Mouse (Mus musculus): ENCODE results near the gene Trabd2b. TPM values are rescaled to one million over a fixed set of nuclear protein-coding genes. Genes with fewer than 3 reads are reported as not detected.

Gene Trabd2b
- polyA plus RNA-seq, 1 experiment, result 0.08 TPM

DNA sequence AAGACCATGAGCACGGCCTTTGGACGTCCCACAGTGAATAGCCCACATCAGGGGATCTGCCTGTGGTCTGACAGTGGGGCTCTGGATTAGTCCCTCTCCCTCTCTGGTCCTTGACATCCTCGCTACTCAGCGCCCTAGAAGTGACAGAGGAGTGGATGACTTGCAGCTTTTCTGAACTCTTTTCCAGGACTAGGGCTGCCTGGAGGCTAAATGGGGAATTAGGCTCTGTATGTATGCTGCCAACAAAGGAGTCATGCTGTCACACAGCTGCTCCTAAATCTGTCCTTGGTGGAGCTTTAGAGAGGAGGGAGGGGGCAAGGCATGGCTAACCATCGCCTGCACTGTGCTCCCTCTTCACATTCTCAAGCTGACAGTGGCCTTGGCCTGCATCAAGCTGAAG lies 53.1 kb downstream of the Trabd2b start:
- TF ChIP-seq POLR2A (IDR thresholded peaks at IDR 0.05; ENCODE audit: borderline replicate concordance, low read depth, low read length), result no peak
- no peak for TF ChIP-seq CTCF (IDR thresholded peaks at IDR 0.05; ENCODE audit: low read depth, low read length)
- Histone ChIP-seq H3K4me1 (ENCODE audit: control insufficient read depth, insufficient read depth, low read length) (no peaks in the 10 kb centered on the region), H3K27ac (ENCODE audit: insufficient read depth, low read depth, low read length) (no peak overlapping the region), H3K4me3 (ENCODE audit: insufficient read depth, low read length) (no peak overlapping the region)

DNA sequence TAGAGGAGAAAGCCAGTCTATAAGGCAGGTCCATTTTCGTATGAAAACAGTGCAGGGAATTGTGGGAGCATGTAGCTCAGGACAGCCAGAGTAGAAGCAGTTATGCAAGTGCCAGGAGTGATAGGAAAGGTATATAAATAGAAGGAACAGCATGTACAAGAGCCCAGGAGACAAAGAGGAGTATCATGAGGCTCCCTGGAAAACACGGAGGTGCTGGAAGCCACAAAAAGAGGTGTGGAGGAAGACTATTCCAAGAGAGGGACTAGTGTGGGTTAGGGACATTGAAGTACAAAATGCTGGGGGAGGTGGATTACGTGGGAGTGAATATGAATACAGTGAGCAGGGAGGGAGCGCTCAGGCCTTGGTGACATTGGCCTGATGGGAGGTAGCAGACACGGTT lies 53.9 kb downstream of the Trabd2b start:
- Histone ChIP-seq H3K4me1 (ENCODE audit: control insufficient read depth, insufficient read depth, low read length) (no peaks in the 10 kb centered on the region), H3K27ac (ENCODE audit: insufficient read depth, low read depth, low read length) (no peak overlapping the region), H3K4me3 (ENCODE audit: insufficient read depth, low read length) (no peak overlapping the region)
- TF ChIP-seq POLR2A (IDR thresholded peaks at IDR 0.05; ENCODE audit: borderline replicate concordance, low read depth, low read length) (no peak), CTCF (IDR thresholded peaks at IDR 0.05; ENCODE audit: low read depth, low read length) (no peak)

DNA sequence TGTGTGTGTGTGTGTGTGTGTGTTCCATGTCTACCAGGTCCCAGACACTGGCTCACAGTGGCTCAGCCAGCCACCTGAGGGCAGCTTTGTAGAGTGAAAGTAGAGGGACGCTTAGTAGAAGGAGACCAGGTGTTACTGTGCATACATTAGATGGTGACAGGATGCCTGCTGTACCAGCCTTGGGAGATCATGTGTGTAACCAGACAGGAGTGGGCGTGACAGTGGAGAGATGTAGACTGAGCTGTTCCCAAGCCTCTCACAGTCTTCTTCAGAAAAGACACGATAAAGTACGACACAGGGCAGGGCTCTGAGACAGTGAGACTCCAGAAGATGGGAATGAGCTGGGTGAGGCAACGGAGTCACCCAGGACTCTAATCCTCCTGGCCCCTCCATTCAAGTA lies 54.6 kb downstream of the Trabd2b start:
- TF ChIP-seq POLR2A (IDR thresholded peaks at IDR 0.05; ENCODE audit: borderline replicate concordance, low read depth, low read length) (no peak), CTCF (IDR thresholded peaks at IDR 0.05; ENCODE audit: low read depth, low read length) (no peak)
- no peak overlapping the region for H3K4me3 ChIP-seq (ENCODE audit: insufficient read depth, low read length)
- no peak overlapping the region for H3K27ac ChIP-seq (ENCODE audit: insufficient read depth, low read depth, low read length)
- H3K4me1 ChIP-seq (ENCODE audit: control insufficient read depth, insufficient read depth, low read length), result no peaks in the 10 kb centered on the region

DNA sequence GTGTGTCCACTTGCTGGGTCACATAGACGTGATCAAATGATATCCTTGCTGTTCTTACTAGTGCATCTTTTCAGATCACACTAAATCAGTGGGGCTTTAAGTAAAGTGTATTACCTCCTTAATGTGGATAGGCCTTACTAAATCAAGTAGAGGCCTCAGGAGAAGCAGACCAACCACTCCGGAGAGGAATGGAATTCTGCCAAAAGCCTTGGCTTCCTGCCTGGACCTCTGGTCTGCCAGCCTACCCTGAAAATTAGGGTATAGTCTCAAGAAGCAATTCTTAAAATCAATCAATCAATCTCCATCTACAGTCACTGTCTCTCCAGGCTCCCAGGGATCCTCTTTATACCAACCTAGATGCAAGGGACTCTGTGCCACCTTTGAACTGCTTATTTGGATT lies 59.1 kb downstream of the Trabd2b start:
- H3K4me1 ChIP-seq (ENCODE audit: control insufficient read depth, insufficient read depth, low read length), result no peaks in the 10 kb centered on the region
- no peak for TF ChIP-seq POLR2A (IDR thresholded peaks at IDR 0.05; ENCODE audit: borderline replicate concordance, low read depth, low read length)
- H3K27ac ChIP-seq (ENCODE audit: insufficient read depth, low read depth, low read length), result no peak overlapping the region
- H3K4me3 ChIP-seq (ENCODE audit: insufficient read depth, low read length), result no peak overlapping the region

DNA sequence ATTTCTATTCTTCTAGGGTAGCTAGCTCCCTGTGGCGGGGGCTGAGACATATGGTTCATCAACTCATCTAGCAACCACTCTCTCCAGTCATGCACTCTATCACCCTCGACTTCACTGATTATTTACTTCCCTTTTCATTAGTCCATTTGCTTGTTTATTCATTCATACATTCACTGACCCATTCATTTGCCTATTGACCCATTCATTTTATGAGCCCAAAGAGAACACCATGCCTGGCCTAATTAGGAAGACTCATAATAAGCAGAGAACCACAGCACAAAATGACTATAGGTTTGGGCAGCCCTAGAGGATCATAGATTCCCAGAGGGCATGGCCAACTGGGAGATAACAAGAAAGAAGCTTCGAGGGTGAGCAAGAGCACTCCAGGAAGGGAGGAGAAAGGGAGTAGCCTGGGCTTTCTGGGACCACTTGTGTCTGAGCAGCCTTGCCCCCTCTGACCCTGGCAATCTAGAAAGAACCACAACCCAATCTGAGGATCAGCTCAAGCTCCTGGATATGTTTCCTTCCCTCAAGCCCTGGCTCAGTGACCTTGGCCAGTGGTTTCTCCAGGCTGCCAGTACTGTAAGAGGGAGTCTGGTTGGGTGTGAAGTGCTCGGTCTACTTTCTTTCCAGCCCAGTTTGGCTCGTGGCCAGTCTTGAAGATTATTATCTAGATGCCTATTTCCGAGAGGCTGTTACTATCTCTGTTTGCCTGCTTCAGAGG lies 61.0 kb downstream of the Trabd2b start:
- Histone ChIP-seq H3K4me3 (ENCODE audit: insufficient read depth, low read length) (no peak overlapping the region), H3K4me1 (ENCODE audit: control insufficient read depth, insufficient read depth, low read length) (no peaks in the 10 kb centered on the region), H3K27ac (ENCODE audit: insufficient read depth, low read depth, low read length) (no peak overlapping the region)
- TF ChIP-seq CTCF (IDR thresholded peaks at IDR 0.05; ENCODE audit: low read depth, low read length) (no peak), POLR2A (IDR thresholded peaks at IDR 0.05; ENCODE audit: borderline replicate concordance, low read depth, low read length) (no peak)

DNA sequence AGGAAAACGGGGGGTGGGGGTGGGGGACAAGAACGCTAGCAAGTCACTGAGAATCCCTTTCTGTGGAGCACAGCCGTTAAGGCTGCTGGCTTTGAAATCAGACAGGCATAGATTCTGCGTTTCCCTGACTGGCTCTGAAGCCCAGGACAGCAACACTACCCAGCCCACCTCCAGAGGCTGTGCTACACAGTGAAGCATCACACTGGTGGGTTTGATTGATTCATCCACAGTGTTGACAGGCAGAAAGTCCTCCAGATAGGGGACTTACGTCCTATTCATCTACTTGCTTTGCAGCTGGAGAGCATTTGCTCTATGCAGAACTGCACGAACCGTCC lies 61.5 kb downstream of the Trabd2b start:
- Histone ChIP-seq H3K27ac (ENCODE audit: insufficient read depth, low read depth, low read length) (no peak overlapping the region), H3K4me1 (ENCODE audit: control insufficient read depth, insufficient read depth, low read length) (no peaks in the 10 kb centered on the region), H3K4me3 (ENCODE audit: insufficient read depth, low read length) (no peak overlapping the region)
- TF ChIP-seq POLR2A (IDR thresholded peaks at IDR 0.05; ENCODE audit: borderline replicate concordance, low read depth, low read length), result no peak

DNA sequence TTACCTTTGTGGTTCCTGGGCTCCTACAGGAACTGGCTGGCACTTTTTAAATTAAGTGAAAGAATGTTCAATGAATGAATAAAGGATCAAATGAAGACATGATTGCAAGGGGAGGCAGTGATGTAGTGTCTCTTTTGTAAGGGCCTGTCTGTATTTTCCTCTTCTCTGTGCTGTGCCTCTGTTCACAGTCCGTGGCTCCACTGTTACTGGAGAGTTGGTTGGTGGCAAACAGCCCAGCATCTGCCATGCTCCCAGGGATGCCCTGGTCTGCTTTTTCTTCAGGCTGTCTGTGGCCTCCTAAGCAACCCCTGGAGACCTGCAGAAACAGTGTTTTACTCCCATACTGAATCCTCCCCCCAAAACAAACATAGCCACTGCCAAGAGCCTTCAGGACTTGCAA lies 63.4 kb downstream of the Trabd2b start:
- H3K4me3 ChIP-seq (ENCODE audit: insufficient read depth, low read length), result no peak overlapping the region
- no peaks in the 10 kb centered on the region for H3K4me1 ChIP-seq (ENCODE audit: control insufficient read depth, insufficient read depth, low read length)
- TF ChIP-seq POLR2A (IDR thresholded peaks at IDR 0.05; ENCODE audit: borderline replicate concordance, low read depth, low read length) (no peak), CTCF (IDR thresholded peaks at IDR 0.05; ENCODE audit: low read depth, low read length) (no peak)
- H3K27ac ChIP-seq (ENCODE audit: insufficient read depth, low read depth, low read length), result no peak overlapping the region

DNA sequence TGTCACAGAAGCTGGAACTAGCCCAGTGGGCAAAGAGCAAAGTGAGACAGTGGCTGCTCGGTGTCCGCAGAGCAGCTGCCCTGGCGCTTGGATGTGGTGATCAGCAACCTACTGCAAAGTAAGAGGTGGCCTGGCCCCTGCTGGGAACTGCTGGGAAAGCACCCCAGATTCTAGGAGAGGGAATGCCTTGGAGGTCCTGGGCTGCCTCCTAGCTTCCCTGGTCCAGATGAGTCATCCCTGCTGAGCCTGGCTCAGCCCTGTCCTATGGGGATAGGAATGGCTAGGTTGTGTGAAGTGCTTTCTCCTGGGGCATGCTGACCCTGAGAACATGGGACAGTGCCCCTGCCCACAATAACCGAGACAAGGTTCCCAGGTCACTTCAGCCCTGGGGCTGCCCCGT lies 65.6 kb downstream of the Trabd2b start:
- Histone ChIP-seq H3K4me1 (ENCODE audit: control insufficient read depth, insufficient read depth, low read length) (no peaks in the 10 kb centered on the region), H3K27ac (ENCODE audit: insufficient read depth, low read depth, low read length) (no peak overlapping the region), H3K4me3 (ENCODE audit: insufficient read depth, low read length) (no peak overlapping the region)
- TF ChIP-seq CTCF (IDR thresholded peaks at IDR 0.05; ENCODE audit: low read depth, low read length) (no peak), POLR2A (IDR thresholded peaks at IDR 0.05; ENCODE audit: borderline replicate concordance, low read depth, low read length) (no peak)

DNA sequence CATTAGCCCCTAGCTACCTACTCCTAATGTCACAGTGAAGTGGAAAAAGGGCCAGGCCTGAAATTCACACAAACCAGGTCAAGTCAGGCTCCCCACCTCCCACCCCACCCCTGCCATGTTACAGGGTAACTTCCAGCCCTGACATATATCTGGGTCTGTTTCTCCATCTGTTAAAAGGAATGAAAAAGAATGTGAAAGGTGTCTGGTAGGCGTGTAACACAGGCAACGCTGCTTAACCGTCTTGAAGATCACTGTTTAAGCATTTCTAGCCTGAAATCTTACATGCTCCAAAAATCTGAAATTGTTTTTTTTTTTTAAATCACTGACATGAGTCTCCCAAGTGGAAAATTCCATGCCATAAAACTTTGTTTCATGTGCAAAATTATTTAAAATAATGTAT lies 69.8 kb downstream of the Trabd2b start:
- TF ChIP-seq POLR2A (IDR thresholded peaks at IDR 0.05; ENCODE audit: borderline replicate concordance, low read depth, low read length), result no peak
- TF ChIP-seq CTCF (IDR thresholded peaks at IDR 0.05; ENCODE audit: low read depth, low read length), result no peak
- Histone ChIP-seq H3K4me3 (ENCODE audit: insufficient read depth, low read length) (no peak overlapping the region), H3K4me1 (ENCODE audit: control insufficient read depth, insufficient read depth, low read length) (no peaks in the 10 kb centered on the region), H3K27ac (ENCODE audit: insufficient read depth, low read depth, low read length) (no peak overlapping the region)

DNA sequence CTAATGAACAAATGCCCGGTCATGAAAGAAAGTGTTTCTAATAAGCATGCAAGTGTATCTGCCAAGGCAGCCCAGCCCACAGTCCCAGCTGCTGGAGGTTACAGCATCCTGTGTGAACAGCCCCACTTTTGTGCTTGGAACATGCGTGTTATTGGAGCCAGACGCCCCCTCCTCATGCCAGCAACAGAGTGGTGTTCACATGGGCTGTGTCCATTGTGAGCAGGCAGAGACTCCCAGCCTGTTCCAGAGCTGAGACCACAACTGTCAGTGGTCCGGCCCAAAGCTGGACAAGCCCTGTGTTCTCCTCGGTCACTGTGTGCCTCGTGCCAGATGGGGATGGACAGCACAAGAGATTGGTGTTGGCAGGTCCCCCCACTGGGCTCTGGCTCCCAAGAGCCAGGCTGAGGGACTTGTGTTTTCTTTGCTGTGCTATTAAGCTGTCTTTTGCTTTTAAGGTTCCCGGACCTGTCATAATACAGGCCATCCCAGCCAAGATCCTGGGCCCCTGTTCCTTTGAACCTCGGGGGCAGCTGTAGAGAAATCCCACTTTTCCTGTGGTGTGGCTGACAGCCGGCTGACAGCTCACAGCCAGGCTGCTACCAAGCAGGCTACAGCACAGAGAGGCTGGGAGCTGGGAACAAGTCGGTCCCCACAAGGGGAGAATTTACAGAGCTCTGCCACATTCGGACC lies 70.7 kb downstream of the Trabd2b start:
- no peak for TF ChIP-seq POLR2A (IDR thresholded peaks at IDR 0.05; ENCODE audit: borderline replicate concordance, low read depth, low read length)
- no peak for TF ChIP-seq CTCF (IDR thresholded peaks at IDR 0.05; ENCODE audit: low read depth, low read length)
- no peak overlapping the region for H3K27ac ChIP-seq (ENCODE audit: insufficient read depth, low read depth, low read length)
- no peak overlapping the region for H3K4me3 ChIP-seq (ENCODE audit: insufficient read depth, low read length)
- H3K4me1 ChIP-seq (ENCODE audit: control insufficient read depth, insufficient read depth, low read length), result no peaks in the 10 kb centered on the region
